Mouse (Mus musculus): Measurements from ENCODE around the gene Anks1b.
A peak's percentile ranks its signal among the peaks of the same experiment; 100 is the strongest.

Anks1b gene

GRCm38 (mm10) chr10:90813326-90813725 lies 940.0 kb downstream of the Anks1b start:
- DNase-seq (ENCODE audit: low spot score), result no peak

- no peak for DNase-seq (ENCODE audit: low spot score)
These were observed 941.1 kb downstream of the Anks1b start for GRCm38 (mm10) chr10:90814412-90814811.

GRCm38 (mm10) chr10:90818246-90818937 lies 945.1 kb downstream of the Anks1b start:
- no peak for DNase-seq (ENCODE audit: low spot score)

- DNase-seq (ENCODE audit: low spot score), result no peak
These were observed 950.1 kb downstream of the Anks1b start for GRCm38 (mm10) chr10:90823438-90823837.

- no peak for DNase-seq (ENCODE audit: low spot score)
These were observed 951.4 kb downstream of the Anks1b start for GRCm38 (mm10) chr10:90824692-90825091.

- DNase-seq (ENCODE audit: low spot score), result no peak
These were observed 953.6 kb downstream of the Anks1b start for GRCm38 (mm10) chr10:90826939-90827338.

- DNase-seq (ENCODE audit: low spot score), result peak; percentile 41
These were observed 955.5 kb downstream of the Anks1b start for GRCm38 (mm10) chr10:90828581-90829393.

GRCm38 (mm10) chr10:90829394-90830267 lies 956.3 kb downstream of the Anks1b start:
- peak; percentile 38 for DNase-seq (ENCODE audit: low spot score)

- DNase-seq (ENCODE audit: low spot score), result no peak
These were observed 956.9 kb downstream of the Anks1b start for GRCm38 (mm10) chr10:90830268-90830585.

- peak; percentile 32 for DNase-seq (ENCODE audit: low spot score)
These were observed 957.4 kb downstream of the Anks1b start for GRCm38 (mm10) chr10:90830591-90831287.

- no peak for DNase-seq (ENCODE audit: low spot score)
These were observed 957.9 kb downstream of the Anks1b start for GRCm38 (mm10) chr10:90831288-90831626.

GRCm38 (mm10) chr10:90834306-90834705 lies 961.0 kb downstream of the Anks1b start:
- DNase-seq (ENCODE audit: low spot score), result peak; percentile 31

- DNase-seq (ENCODE audit: low spot score), result no peak
These were observed 961.9 kb downstream of the Anks1b start for GRCm38 (mm10) chr10:90835195-90835594.

- no peak for DNase-seq (ENCODE audit: low spot score)
These were observed 966.5 kb downstream of the Anks1b start for GRCm38 (mm10) chr10:90839611-90840335.

GRCm38 (mm10) chr10:90842398-90842797 lies 969.1 kb downstream of the Anks1b start:
- no peak for DNase-seq (ENCODE audit: low spot score)

- DNase-seq (ENCODE audit: low spot score), result no peak
These were observed 977.8 kb downstream of the Anks1b start for GRCm38 (mm10) chr10:90851077-90851476.

GRCm38 (mm10) chr10:90851999-90852398 lies 978.7 kb downstream of the Anks1b start:
- no peak for DNase-seq (ENCODE audit: low spot score)

GRCm38 (mm10) chr10:90852432-90852831 lies 979.1 kb downstream of the Anks1b start:
- DNase-seq (ENCODE audit: low spot score), result no peak

GRCm38 (mm10) chr10:90856668-90857067 lies 983.4 kb downstream of the Anks1b start:
- no peak for DNase-seq (ENCODE audit: low spot score)

- DNase-seq (ENCODE audit: low spot score), result peak; percentile 59
These were observed 986.6 kb downstream of the Anks1b start for GRCm38 (mm10) chr10:90859665-90860523.
